Mouse (Mus musculus): Measurements from ENCODE around the gene Gltpd2. TPM values are rescaled to one million over a fixed set of nuclear protein-coding genes. Genes with fewer than 3 reads are reported as not detected.
"Not testable (repeated sequence)": the region's sequence is repeated elsewhere in the genome, so short reads cannot be mapped to it uniquely, and the experiment has no call there.

Gltpd2 gene
- 0.20 TPM in 1 of 2 replicates, not detected in the other for polyA plus RNA-seq (2014; fragmentation: Nextera tagmentation; extraction: Ambion mirVana)

DNA sequence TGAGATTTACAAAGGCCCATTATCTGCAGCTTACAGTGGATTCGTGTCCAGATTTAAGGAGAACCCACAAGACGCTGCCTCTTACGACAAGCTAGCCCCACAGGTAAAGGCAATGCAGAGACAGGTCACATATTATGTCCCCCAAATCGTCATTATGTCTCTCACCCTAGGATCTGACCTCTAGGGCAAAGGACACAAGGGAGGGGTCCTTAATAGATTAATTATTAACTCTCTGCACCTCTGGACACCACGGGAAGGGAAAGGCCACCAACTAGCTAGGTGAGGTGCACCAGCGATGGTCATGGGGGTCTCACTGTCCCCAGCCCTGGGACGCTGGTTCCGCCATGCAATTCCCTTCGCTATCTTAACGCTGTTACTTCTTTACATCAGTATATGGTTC lies at the start of gene Gltpd2:
Gene Gltpd2, plus strand, starts transcription at position 274 of the 400 bp plus-strand sequence.
- no peaks in the 10 kb centered on the region for H3K4me1 ChIP-seq (ENCODE audit: control insufficient read depth, insufficient read depth, low read length)
- WGBS: 76% methylated on average over 10 of the region's 10 CpGs
- no peak for DNase-seq (ENCODE audit: low spot score)
- no peak for ATAC-seq (ENCODE audit: insufficient read depth, low FRiP score, low TSS enrichment)
- H3K27me3 ChIP-seq (ENCODE audit: control insufficient read depth, insufficient read depth, low read length): no peaks in the 10 kb centered on the region
- H3K9ac ChIP-seq (ENCODE audit: low read length): peak within 1 kb of the TSS; percentile 59
- H3K36me3 ChIP-seq (ENCODE audit: control insufficient read depth, insufficient read depth, low read length): no peaks in the 10 kb centered on the region
- H3K4me2 ChIP-seq (ENCODE audit: low read depth): peak within 1 kb of the TSS; percentile 37
- H3K27ac ChIP-seq (ENCODE audit: low read depth, low read length): no peak within 1 kb of the TSS
- no peaks in the 10 kb centered on the region for H3K9me3 ChIP-seq (ENCODE audit: control insufficient read depth, low read length)
- peak within 1 kb of the TSS; percentile 22; the same call in 1 of the 2 replicates for H3K4me3 ChIP-seq (ENCODE audit: low read depth, low read length)

DNA sequence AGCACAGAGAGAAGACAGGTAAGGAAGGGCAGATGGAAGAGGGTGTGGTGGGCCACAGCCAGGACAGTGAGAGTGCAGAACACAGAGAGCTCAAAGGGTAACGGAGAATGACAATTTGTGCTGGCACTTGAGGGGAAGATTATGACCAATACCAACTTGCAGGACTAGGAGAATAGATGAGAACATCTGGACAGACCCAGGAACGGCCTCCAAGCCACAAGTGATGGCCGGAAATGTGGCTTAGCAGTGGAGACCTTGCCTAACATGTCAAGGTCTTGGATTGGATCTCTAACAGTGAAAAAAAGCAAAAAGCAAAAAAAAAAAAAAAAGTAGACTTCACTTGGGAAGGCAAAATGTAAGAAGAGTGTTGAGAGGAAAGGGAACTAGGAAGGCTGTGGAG lies 49.2 kb upstream of the Gltpd2 start:
- H3K4me1 ChIP-seq (ENCODE audit: control insufficient read depth, insufficient read depth, low read length): no peaks in the 10 kb centered on the region
- no peak overlapping the region for H3K4me2 ChIP-seq (ENCODE audit: low read depth)
- no peak overlapping the region for H3K27ac ChIP-seq (ENCODE audit: low read depth, low read length)
- H3K36me3 ChIP-seq (ENCODE audit: control insufficient read depth, insufficient read depth, low read length): no peaks in the 10 kb centered on the region
- H3K9ac ChIP-seq (ENCODE audit: low read length): no peak overlapping the region
- H3K27me3 ChIP-seq (ENCODE audit: control insufficient read depth, insufficient read depth, low read length): peaks cover 4% of the 10 kb centered on the region
- no peaks in the 10 kb centered on the region for H3K9me3 ChIP-seq (ENCODE audit: control insufficient read depth, low read length)
- WGBS: 85% methylated on average over 3 of the region's 3 CpGs
- ATAC-seq (ENCODE audit: insufficient read depth, low FRiP score, low TSS enrichment) (no peak), DNase-seq (ENCODE audit: low spot score) (no peak)
- H3K4me3 ChIP-seq (ENCODE audit: low read depth, low read length): no peak overlapping the region

DNA sequence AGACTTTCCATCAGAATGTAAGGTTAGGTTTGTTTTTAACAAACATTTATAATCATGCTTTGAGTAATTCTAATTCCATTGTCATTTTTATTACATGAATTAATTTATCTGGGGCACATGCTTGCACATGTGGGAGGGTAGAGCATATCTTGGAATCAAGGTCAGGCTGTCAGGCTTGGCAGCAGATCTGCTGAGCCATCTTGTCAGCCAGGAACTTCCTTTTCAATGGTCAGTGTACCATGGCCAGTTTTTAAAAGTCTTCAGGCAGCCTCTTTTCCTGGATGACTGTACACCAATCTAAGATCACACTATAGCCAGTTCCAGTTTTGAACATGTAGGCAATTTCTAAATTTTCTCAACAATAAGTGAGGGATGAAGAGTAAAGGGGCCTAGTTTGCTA lies 46.3 kb upstream of the Gltpd2 start:
- no peak overlapping the region for H3K4me2 ChIP-seq (ENCODE audit: low read depth)
- H3K27ac ChIP-seq (ENCODE audit: low read depth, low read length): no peak overlapping the region
- no peaks in the 10 kb centered on the region for H3K36me3 ChIP-seq (ENCODE audit: control insufficient read depth, insufficient read depth, low read length)
- H3K4me3 ChIP-seq (ENCODE audit: low read depth, low read length): no peak overlapping the region
- no peak overlapping the region for H3K9ac ChIP-seq (ENCODE audit: low read length)
- H3K4me1 ChIP-seq (ENCODE audit: control insufficient read depth, insufficient read depth, low read length): no peaks in the 10 kb centered on the region
- no peaks in the 10 kb centered on the region for H3K27me3 ChIP-seq (ENCODE audit: control insufficient read depth, insufficient read depth, low read length)
- no peak for ATAC-seq (ENCODE audit: insufficient read depth, low FRiP score, low TSS enrichment)
- no peak for DNase-seq (ENCODE audit: low spot score)
- no peaks in the 10 kb centered on the region for H3K9me3 ChIP-seq (ENCODE audit: control insufficient read depth, low read length)

DNA sequence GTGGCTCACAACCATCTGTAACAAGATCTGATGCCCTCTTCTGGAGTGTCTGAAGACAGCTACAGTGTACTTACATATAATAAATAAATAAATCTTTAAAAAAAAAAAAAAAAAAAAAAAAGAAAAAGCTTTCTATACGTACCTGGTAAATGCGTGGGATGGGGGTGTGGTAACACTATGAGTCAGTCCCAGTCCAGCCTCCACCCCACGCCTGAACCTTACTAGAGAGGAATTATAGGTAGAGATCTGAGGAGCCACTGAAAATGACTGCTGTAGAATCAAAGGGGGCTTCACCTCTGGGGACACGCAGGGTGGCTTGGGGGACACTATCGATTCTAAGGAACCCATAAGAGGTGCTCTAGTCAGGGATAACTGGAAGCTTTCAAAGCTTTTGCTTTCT lies 45.7 kb upstream of the Gltpd2 start:
- WGBS: 94% methylated on average over 5 of the region's 5 CpGs
- H3K27me3 ChIP-seq (ENCODE audit: control insufficient read depth, insufficient read depth, low read length); DNase-seq (ENCODE audit: low spot score): not testable (repeated sequence)

DNA sequence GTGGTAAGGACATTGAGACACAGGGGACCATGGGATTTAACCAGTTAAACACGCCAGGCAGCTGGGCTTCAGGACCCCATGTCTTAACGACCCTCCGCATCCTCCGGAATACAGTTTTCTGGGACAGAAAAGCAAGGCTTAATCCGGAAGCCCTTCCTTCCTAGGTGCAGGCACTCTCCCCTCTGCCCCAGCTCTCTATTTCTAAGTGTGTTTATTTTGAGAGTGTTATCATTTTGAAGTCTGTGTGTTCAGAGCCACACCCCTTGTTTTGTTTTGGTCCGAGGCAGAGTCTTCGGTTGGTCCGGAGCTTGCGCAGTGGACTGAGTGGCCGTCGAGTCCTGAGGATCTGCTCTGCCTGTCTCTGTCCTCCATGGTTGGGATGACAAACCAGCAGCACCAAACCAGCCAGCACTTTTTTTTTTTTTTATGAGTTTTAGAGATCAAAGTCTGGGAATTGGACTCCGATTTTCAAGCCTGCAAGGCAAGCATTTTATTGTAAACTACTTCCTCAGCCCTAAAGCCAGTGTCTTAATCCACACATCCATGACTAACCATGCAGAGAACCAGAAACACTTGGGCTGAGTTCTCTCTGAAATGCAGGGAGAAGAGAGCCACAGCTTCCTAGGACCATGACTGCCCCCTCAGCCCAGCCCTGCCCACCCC lies 44.0 kb upstream of the Gltpd2 start:
- Histone ChIP-seq H3K4me3 (ENCODE audit: low read depth, low read length) (no peak overlapping the region), H3K27ac (ENCODE audit: low read depth, low read length) (no peak overlapping the region), H3K4me1 (ENCODE audit: control insufficient read depth, insufficient read depth, low read length) (no peaks in the 10 kb centered on the region), H3K9me3 (ENCODE audit: control insufficient read depth, low read length) (no peaks in the 10 kb centered on the region), H3K4me2 (ENCODE audit: low read depth) (no peak overlapping the region), H3K36me3 (ENCODE audit: control insufficient read depth, insufficient read depth, low read length) (no peaks in the 10 kb centered on the region), H3K27me3 (ENCODE audit: control insufficient read depth, insufficient read depth, low read length) (no peaks in the 10 kb centered on the region), H3K9ac (ENCODE audit: low read length) (no peak overlapping the region)
- no peak for DNase-seq (ENCODE audit: low spot score)
- no peak for ATAC-seq (ENCODE audit: insufficient read depth, low FRiP score, low TSS enrichment)
- WGBS: 83% methylated on average over 12 of the region's 12 CpGs

More for the DNA sequence above, 45.7 kb upstream of the Gltpd2 start:
- H3K27ac ChIP-seq (ENCODE audit: low read depth, low read length); ATAC-seq (ENCODE audit: insufficient read depth, low FRiP score, low TSS enrichment); H3K9me3 ChIP-seq (ENCODE audit: control insufficient read depth, low read length); H3K36me3 ChIP-seq (ENCODE audit: control insufficient read depth, insufficient read depth, low read length); H3K4me2 ChIP-seq (ENCODE audit: low read depth); H3K4me1 ChIP-seq (ENCODE audit: control insufficient read depth, insufficient read depth, low read length); H3K9ac ChIP-seq (ENCODE audit: low read length); H3K4me3 ChIP-seq (ENCODE audit: low read depth, low read length): not testable (repeated sequence)

DNA sequence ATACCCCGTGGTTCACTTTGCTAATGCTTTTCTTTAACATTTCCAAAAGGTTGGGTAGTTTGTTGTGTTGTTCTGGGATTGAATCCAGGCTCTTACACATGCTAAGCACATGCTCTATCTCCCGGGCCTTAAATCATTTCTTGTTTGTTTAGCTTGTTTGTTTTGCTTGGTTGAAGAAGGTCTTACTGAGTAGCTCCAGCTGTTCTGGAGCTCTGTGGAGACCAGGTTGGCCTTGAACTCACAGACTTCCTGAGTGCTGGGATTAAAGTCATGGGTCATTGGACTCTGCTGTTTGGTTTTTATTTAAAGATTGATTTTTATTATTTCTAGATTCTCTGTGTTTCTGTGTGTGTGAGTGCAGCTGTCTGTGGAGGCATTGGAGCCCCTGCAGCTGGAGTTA lies 33.5 kb upstream of the Gltpd2 start:
- Histone ChIP-seq H3K36me3 (ENCODE audit: control insufficient read depth, insufficient read depth, low read length) (no peaks in the 10 kb centered on the region), H3K27me3 (ENCODE audit: control insufficient read depth, insufficient read depth, low read length) (no peaks in the 10 kb centered on the region), H3K9me3 (ENCODE audit: control insufficient read depth, low read length) (no peaks in the 10 kb centered on the region), H3K4me1 (ENCODE audit: control insufficient read depth, insufficient read depth, low read length) (no peaks in the 10 kb centered on the region), H3K4me3 (ENCODE audit: low read depth, low read length) (no peak overlapping the region), H3K9ac (ENCODE audit: low read length) (no peak overlapping the region), H3K4me2 (ENCODE audit: low read depth) (no peak overlapping the region), H3K27ac (ENCODE audit: low read depth, low read length) (no peak overlapping the region)
- DNase-seq (ENCODE audit: low spot score): no peak
- 64% methylated on average over 2 of the region's 2 CpGs for WGBS
- no peak for ATAC-seq (ENCODE audit: insufficient read depth, low FRiP score, low TSS enrichment)

DNA sequence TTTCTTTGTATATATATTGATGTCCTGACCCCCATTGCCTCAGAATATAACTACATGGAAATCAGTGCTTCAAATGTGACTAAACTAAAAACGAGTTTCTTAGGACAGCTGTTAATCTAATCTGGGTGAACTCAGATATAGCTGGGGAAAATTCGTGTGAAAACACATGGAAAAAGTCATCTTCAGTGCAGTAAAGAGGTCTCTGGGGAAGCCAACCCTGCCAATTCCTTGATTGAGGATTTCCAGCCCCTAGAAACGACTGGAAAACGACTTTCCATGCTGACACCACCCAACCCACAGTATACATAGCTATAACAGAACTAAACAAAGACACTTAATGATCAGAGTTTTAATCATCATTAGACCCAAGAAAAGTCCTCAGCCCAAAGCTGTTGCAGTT lies 31.2 kb upstream of the Gltpd2 start:
- WGBS: 42% methylated on average over 4 of the region's 4 CpGs

DNA sequence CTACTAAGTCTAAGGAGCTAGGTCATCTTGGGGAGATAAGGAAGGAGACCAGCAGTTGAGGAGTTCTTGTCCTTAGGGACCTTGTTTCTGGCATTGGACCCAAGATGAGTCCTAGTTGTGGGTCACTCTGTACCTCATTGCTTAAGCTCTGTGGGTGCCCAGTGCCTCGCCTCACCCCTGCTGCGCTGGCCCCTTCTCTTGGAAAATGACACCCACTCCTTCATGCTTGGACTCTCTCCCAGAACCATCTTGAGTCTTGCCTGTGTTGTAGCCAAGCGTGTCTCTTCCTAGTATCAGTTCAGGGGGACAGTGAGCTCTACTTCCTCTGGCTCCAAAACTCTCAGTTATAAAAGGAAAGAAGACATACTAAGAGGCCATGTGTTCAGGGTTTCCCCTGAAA lies 29.9 kb upstream of the Gltpd2 start:
- ATAC-seq (ENCODE audit: insufficient read depth, low FRiP score, low TSS enrichment) (no peak), DNase-seq (ENCODE audit: low spot score) (no peak)
- Histone ChIP-seq H3K4me1 (ENCODE audit: control insufficient read depth, insufficient read depth, low read length) (no peaks in the 10 kb centered on the region), H3K4me2 (ENCODE audit: low read depth) (no peak overlapping the region), H3K27ac (ENCODE audit: low read depth, low read length) (no peak overlapping the region), H3K9ac (ENCODE audit: low read length) (no peak overlapping the region), H3K4me3 (ENCODE audit: low read depth, low read length) (no peak overlapping the region), H3K9me3 (ENCODE audit: control insufficient read depth, low read length) (no peaks in the 10 kb centered on the region), H3K27me3 (ENCODE audit: control insufficient read depth, insufficient read depth, low read length) (no peaks in the 10 kb centered on the region), H3K36me3 (ENCODE audit: control insufficient read depth, insufficient read depth, low read length) (no peaks in the 10 kb centered on the region)
- WGBS: 93% methylated on average over 3 of the region's 3 CpGs

More for the DNA sequence above, 31.2 kb upstream of the Gltpd2 start:
- Histone ChIP-seq H3K9ac (ENCODE audit: low read length) (no peak overlapping the region), H3K4me2 (ENCODE audit: low read depth) (no peak overlapping the region), H3K36me3 (ENCODE audit: control insufficient read depth, insufficient read depth, low read length) (no peaks in the 10 kb centered on the region), H3K27ac (ENCODE audit: low read depth, low read length) (no peak overlapping the region), H3K9me3 (ENCODE audit: control insufficient read depth, low read length) (no peaks in the 10 kb centered on the region), H3K27me3 (ENCODE audit: control insufficient read depth, insufficient read depth, low read length) (no peaks in the 10 kb centered on the region), H3K4me3 (ENCODE audit: low read depth, low read length) (no peak overlapping the region), H3K4me1 (ENCODE audit: control insufficient read depth, insufficient read depth, low read length) (no peaks in the 10 kb centered on the region)
- no peak for ATAC-seq (ENCODE audit: insufficient read depth, low FRiP score, low TSS enrichment)
- DNase-seq (ENCODE audit: low spot score): no peak

DNA sequence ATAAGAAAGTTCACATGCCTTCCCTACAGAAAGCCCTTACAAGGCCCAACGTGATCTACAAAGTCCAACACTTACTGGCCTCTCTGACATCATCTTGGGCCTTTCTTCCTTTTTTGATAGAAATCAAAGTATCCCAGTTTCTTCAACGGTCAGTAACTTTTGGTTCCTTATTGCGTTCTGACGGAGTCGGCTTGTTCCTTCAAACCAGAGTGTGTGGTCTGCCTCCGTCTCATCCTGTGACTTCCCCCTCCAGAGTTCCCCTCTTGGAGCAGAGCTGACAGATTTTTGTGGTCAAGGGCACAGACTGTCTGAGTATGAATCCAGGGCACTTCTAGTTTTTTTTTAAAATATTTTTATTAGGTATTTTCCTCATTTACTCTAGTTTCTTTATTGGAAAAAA lies 29.3 kb upstream of the Gltpd2 start:
- no peak for ATAC-seq (ENCODE audit: insufficient read depth, low FRiP score, low TSS enrichment)
- H3K36me3 ChIP-seq (ENCODE audit: control insufficient read depth, insufficient read depth, low read length): no peaks in the 10 kb centered on the region
- no peaks in the 10 kb centered on the region for H3K27me3 ChIP-seq (ENCODE audit: control insufficient read depth, insufficient read depth, low read length)
- no peak for DNase-seq (ENCODE audit: low spot score)
- H3K9ac ChIP-seq (ENCODE audit: low read length): no peak overlapping the region
- WGBS: 88% methylated on average over 6 of the region's 6 CpGs
- H3K4me3 ChIP-seq (ENCODE audit: low read depth, low read length): no peak overlapping the region
- no peaks in the 10 kb centered on the region for H3K9me3 ChIP-seq (ENCODE audit: control insufficient read depth, low read length)
- H3K27ac ChIP-seq (ENCODE audit: low read depth, low read length): no peak overlapping the region
- no peak overlapping the region for H3K4me2 ChIP-seq (ENCODE audit: low read depth)
- H3K4me1 ChIP-seq (ENCODE audit: control insufficient read depth, insufficient read depth, low read length): no peaks in the 10 kb centered on the region

Data from neural tube, embryonic 11.5 days (tissue).